Mouse (Mus musculus) cerebellum, adult 18-20 months (tissue): ENCODE data around the gene Rhog.
A peak's percentile ranks its signal among the peaks of the same experiment; 100 is the strongest.

Experiments used
- DNase-seq, 2 experiments: peaks; one replicate each; pipeline ENCODE4 v3.0.0; 2021

Gene Rhog

GRCm38 (mm10) chr7:102211071-102211470 is 44.8 kb downstream of the Rhog start:
- no peak for DNase-seq

- DNase-seq = peak; percentile 99 to 100
Measured at GRCm38 (mm10) chr7:102209756-102210721, 45.8 kb downstream of the Rhog start, which contains the start of the genes Nup98 and Pgap2. Nup98 (minus strand) TSS chr7:102210176. Pgap2 (plus strand) TSS chr7:102210208.

- DNase-seq = no peak
Measured at GRCm38 (mm10) chr7:102208806-102209363, 47.0 kb downstream of the Rhog start.

DNA sequence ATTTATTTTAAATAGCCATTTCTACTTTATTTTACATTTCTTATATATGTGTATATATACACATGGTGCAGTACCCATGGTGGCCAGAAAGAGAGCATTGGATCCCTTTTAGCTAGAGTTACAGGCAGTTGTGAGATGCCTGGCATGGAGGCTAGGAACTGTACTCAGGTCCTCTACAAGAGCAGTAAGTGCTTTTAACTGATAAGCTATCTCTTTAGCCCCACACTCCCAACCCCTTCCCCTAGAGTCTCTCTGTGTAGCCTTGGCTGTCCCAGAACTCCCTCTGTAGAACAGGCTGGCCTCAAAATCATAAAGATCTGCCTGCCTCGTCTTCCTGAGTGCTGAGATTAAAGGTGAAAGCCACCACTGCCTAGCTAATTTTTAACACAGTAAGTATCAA is 50.2 kb downstream of the Rhog start:
- no peak for DNase-seq

DNA sequence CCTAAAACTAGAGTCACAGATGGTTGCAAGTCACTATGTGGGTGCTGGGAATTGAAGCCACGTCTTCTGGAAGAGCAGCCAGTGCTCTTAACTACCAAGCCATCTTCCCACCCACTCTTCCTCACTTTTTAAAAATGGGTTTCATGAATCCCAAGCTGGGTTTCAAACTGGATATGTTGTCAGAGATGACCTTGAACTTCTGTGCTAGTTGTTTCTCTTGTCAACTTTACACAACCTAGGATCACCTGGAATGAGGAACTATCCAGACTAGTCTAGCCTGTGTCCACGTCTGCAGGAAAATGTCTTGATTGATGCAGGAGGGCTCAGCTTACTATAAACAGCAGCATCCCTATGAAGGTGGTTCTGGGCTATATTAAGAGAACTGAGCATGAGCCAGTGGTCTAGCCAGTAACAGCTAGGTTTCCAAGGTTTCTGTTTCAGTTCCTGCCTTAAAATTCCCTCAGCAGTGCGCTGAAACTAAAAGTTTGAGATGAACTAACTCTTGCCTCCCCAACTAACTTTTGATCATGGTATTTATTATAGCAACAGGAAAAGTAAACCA is 51.5 kb downstream of the Rhog start:
- DNase-seq = no peak

GRCm38 (mm10) chr7:102200996-102201785 is 54.7 kb downstream of the Rhog start:
- DNase-seq = no peak

- no peak for DNase-seq
Measured at GRCm38 (mm10) chr7:102200576-102200975, 55.3 kb downstream of the Rhog start.

GRCm38 (mm10) chr7:102192356-102192755 is 63.5 kb downstream of the Rhog start:
- DNase-seq = no peak
